Mouse (Mus musculus): ENCODE measurements around the gene Slc8b1. TPM values are rescaled to one million over a fixed set of nuclear protein-coding genes. Genes with fewer than 3 reads are reported as not detected.

Slc8b1 gene
- total RNA-seq, 1 experiment, result 20.5 TPM

DNA sequence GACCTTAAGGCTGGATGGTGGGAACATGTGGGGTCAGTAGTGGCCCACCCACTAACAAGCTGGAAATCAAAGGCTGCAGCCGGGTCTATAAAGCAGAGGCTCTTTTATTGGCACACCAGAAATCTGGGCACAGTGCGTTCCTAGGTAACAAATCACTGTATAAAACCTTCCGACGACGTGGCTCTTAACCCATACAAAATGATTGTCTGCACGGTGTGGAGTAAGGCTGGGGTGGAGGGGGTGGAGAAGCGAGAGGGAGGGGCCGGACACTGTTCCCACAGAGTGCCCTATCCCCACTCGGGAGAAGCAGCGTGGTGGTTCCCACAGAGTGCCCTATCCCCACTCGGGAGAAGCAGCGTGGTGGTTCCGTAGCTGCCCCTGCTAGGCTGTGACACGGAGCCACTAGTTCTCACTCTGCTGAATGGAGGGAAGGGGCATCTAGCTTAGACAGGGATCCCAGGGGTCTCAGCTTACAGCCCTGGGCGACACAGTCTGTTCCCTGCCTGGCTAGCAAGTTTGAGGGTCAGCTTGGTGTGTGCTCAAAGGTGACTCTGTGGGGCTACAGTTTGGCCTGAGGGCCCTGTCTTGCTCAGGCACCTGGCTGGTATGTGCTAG lies 23.2 kb downstream of the Slc8b1 start:
- Histone ChIP-seq H3K9ac (ENCODE audit: insufficient read depth, low read depth, low read length, poor library complexity, severe bottlenecking) (no peak overlapping the region), H3K4me3 (ENCODE audit: insufficient read depth in 1 of 2, low read depth in 1 of 2, low read length in 2 of 2, poor library complexity in 1 of 2, severe bottlenecking in 1 of 2) (no peak overlapping the region), H3K4me1 (ENCODE audit: control insufficient read depth in 2 of 2, insufficient read depth in 2 of 2, low read length in 2 of 2, poor library complexity in 1 of 2) (peaks cover 2 to 11% of the 10 kb centered on the region in 2 experiments; a peak in 3 of 4 replicates), H3K9me3 (ENCODE audit: control insufficient read depth, insufficient read depth, low read depth, low read length) (no peaks in the 10 kb centered on the region), H3K36me3 (ENCODE audit: control insufficient read depth, insufficient read depth, low read length, poor library complexity, severe bottlenecking) (peaks cover 11% of the 10 kb centered on the region), H3K27ac (ENCODE audit: insufficient read depth, low read depth, low read length, poor library complexity, severe bottlenecking) (no peak overlapping the region; the same call in 1 of the 2 replicates)
- DNase-seq (ENCODE audit: low read depth, low spot score), result no peak
- TF ChIP-seq ZC3H11A (IDR thresholded peaks at IDR 0.05; ENCODE audit: borderline replicate concordance, low read depth, low read length) (no peak), ZNF384 (IDR thresholded peaks at IDR 0.05; ENCODE audit: low read depth, low read length) (no peak), MAFK (IDR thresholded peaks at IDR 0.05; ENCODE audit: insufficient read depth, low read depth, low read length) (no peak), HCFC1 (IDR thresholded peaks at IDR 0.05; ENCODE audit: borderline replicate concordance, insufficient read depth, low read length) (no peak), CHD2 (IDR thresholded peaks at IDR 0.05; ENCODE audit: low read depth, low read length) (no peak)
- in situ Hi-C loops (cut with MboI; ENCODE audit: low sequenced_read_pairs in 2 of 2, unreplicated experiment in 2 of 2), result no loop called here

DNA sequence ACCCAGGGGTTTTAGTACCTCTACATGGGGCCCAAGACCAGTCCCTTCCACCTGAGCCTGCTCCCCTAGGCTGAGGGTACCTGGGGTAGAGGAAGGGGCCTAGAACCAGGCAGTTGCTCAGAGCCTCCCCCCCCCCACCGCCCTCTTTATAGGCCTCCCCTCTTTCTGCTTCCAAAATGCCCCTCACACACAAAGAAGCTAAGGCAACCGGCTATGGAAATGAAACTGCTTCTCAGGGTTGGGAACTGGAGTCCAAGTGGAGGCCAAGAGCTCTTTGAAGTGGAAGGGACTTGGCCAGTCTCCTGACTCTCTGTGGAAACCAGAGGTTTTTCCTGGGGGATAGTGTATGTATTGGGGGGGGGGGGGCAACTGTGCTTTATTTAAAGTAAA lies 23.7 kb downstream of the Slc8b1 start:
- H3K4me3 ChIP-seq (ENCODE audit: insufficient read depth in 1 of 2, low read depth in 1 of 2, low read length in 2 of 2, poor library complexity in 1 of 2, severe bottlenecking in 1 of 2), result no peak overlapping the region
- in situ Hi-C loops (cut with MboI; ENCODE audit: low sequenced_read_pairs in 2 of 2, unreplicated experiment in 2 of 2), result no loop called here
- H3K9me3 ChIP-seq (ENCODE audit: control insufficient read depth, insufficient read depth, low read depth, low read length), result no peaks in the 10 kb centered on the region

DNA sequence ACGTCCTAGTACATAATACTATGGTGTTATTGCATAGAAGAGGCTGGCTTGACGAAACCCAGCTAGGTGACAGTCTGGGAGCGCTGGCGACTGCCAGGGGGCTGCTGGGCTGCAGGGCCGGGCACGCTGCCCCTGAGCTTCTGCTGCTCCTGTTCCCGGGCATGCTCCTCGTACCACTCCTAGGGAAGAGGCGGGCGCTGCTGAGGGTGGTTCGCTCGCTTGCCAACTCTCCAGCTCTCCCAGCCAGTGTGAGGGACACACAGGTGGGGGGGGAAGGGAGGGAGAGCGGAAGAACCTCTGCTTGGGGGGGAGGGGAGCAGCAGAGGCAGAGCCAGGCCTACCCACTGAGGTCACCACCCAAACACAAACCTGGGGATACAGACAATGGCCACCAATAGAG lies 25.1 kb downstream of the Slc8b1 start:
- H3K9ac ChIP-seq (ENCODE audit: insufficient read depth, low read depth, low read length, poor library complexity, severe bottlenecking), result no peak overlapping the region
- H3K27ac ChIP-seq (ENCODE audit: insufficient read depth, low read depth, low read length, poor library complexity, severe bottlenecking), result no peak overlapping the region
- no peaks in the 10 kb centered on the region for H3K9me3 ChIP-seq (ENCODE audit: control insufficient read depth, insufficient read depth, low read depth, low read length)
- no peak for DNase-seq (ENCODE audit: low read depth, low spot score)
- no peak overlapping the region for H3K4me3 ChIP-seq (ENCODE audit: insufficient read depth in 1 of 2, low read depth in 1 of 2, low read length in 2 of 2, poor library complexity in 1 of 2, severe bottlenecking in 1 of 2)
- peaks cover 4% of the 10 kb centered on the region; the same call in 1 of the 2 replicates for H3K36me3 ChIP-seq (ENCODE audit: control insufficient read depth, insufficient read depth, low read length, poor library complexity, severe bottlenecking)
- in situ Hi-C loops (cut with MboI; ENCODE audit: low sequenced_read_pairs in 2 of 2, unreplicated experiment in 2 of 2), result no loop called here
- no peak for TF ChIP-seq CHD2 (IDR thresholded peaks at IDR 0.05; ENCODE audit: low read depth, low read length)
- no peak for TF ChIP-seq HCFC1 (IDR thresholded peaks at IDR 0.05; ENCODE audit: borderline replicate concordance, insufficient read depth, low read length)
- no peak for TF ChIP-seq ZNF384 (IDR thresholded peaks at IDR 0.05; ENCODE audit: low read depth, low read length)
- no peak for TF ChIP-seq MAFK (IDR thresholded peaks at IDR 0.05; ENCODE audit: insufficient read depth, low read depth, low read length)
- TF ChIP-seq ZC3H11A (IDR thresholded peaks at IDR 0.05; ENCODE audit: borderline replicate concordance, low read depth, low read length), result no peak
- H3K4me1 ChIP-seq (ENCODE audit: control insufficient read depth in 2 of 2, insufficient read depth in 2 of 2, low read length in 2 of 2, poor library complexity in 1 of 2), result peaks cover 2 to 8% of the 10 kb centered on the region in 2 experiments; a peak in 3 of 4 replicates

More for the DNA sequence above, 23.7 kb downstream of the Slc8b1 start:
- no peak for TF ChIP-seq MAFK (IDR thresholded peaks at IDR 0.05; ENCODE audit: insufficient read depth, low read depth, low read length)
- no peak for TF ChIP-seq ZNF384 (IDR thresholded peaks at IDR 0.05; ENCODE audit: low read depth, low read length)
- TF ChIP-seq ZC3H11A (IDR thresholded peaks at IDR 0.05; ENCODE audit: borderline replicate concordance, low read depth, low read length), result no peak
- TF ChIP-seq CHD2 (IDR thresholded peaks at IDR 0.05; ENCODE audit: low read depth, low read length), result no peak
- TF ChIP-seq HCFC1 (IDR thresholded peaks at IDR 0.05; ENCODE audit: borderline replicate concordance, insufficient read depth, low read length), result no peak
- no peak overlapping the region for H3K9ac ChIP-seq (ENCODE audit: insufficient read depth, low read depth, low read length, poor library complexity, severe bottlenecking)
- no peak for DNase-seq (ENCODE audit: low read depth, low spot score)
- peaks cover 7% of the 10 kb centered on the region for H3K36me3 ChIP-seq (ENCODE audit: control insufficient read depth, insufficient read depth, low read length, poor library complexity, severe bottlenecking)
- peaks cover 2 to 11% of the 10 kb centered on the region in 2 experiments; a peak in 3 of 4 replicates for H3K4me1 ChIP-seq (ENCODE audit: control insufficient read depth in 2 of 2, insufficient read depth in 2 of 2, low read length in 2 of 2, poor library complexity in 1 of 2)
- no peak overlapping the region for H3K27ac ChIP-seq (ENCODE audit: insufficient read depth, low read depth, low read length, poor library complexity, severe bottlenecking)

DNA sequence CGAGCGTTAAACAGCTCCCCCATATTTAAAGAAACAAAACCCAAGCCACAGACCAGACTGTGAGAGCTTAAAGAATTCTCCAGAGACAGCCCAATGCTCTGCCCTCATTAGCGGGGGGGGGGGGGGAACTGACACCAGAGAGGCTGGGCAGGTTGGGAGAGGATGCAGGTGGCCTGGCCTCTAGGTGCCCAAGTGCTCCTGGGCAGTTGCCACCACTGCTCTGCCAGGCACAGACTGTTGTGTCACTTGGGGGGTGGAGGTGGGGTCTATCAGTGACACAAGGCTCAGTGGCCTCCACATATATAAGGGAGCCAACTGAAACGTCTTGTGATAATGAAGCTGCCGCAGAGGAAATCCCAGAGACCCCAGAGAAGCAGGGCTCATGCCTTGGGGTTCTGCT lies 25.7 kb downstream of the Slc8b1 start:
- no peak for TF ChIP-seq CHD2 (IDR thresholded peaks at IDR 0.05; ENCODE audit: low read depth, low read length)
- TF ChIP-seq MAFK (IDR thresholded peaks at IDR 0.05; ENCODE audit: insufficient read depth, low read depth, low read length), result no peak
- no peak for TF ChIP-seq HCFC1 (IDR thresholded peaks at IDR 0.05; ENCODE audit: borderline replicate concordance, insufficient read depth, low read length)
- no peak for TF ChIP-seq ZC3H11A (IDR thresholded peaks at IDR 0.05; ENCODE audit: borderline replicate concordance, low read depth, low read length)
- TF ChIP-seq ZNF384 (IDR thresholded peaks at IDR 0.05; ENCODE audit: low read depth, low read length), result no peak

More for the DNA sequence above, 25.7 kb downstream of the Slc8b1 start:
- H3K27ac ChIP-seq (ENCODE audit: insufficient read depth, low read depth, low read length, poor library complexity, severe bottlenecking), result no peak overlapping the region
- DNase-seq (ENCODE audit: low read depth, low spot score), result no peak
- H3K4me1 ChIP-seq (ENCODE audit: control insufficient read depth in 2 of 2, insufficient read depth in 2 of 2, low read length in 2 of 2, poor library complexity in 1 of 2), result peaks cover 2 to 7% of the 10 kb centered on the region in 2 experiments; a peak in 3 of 4 replicates
- peaks cover 4% of the 10 kb centered on the region; the same call in 1 of the 2 replicates for H3K36me3 ChIP-seq (ENCODE audit: control insufficient read depth, insufficient read depth, low read length, poor library complexity, severe bottlenecking)
- H3K9me3 ChIP-seq (ENCODE audit: control insufficient read depth, insufficient read depth, low read depth, low read length), result no peaks in the 10 kb centered on the region
- no peak overlapping the region for H3K9ac ChIP-seq (ENCODE audit: insufficient read depth, low read depth, low read length, poor library complexity, severe bottlenecking)
- no peak overlapping the region for H3K4me3 ChIP-seq (ENCODE audit: insufficient read depth in 1 of 2, low read depth in 1 of 2, low read length in 2 of 2, poor library complexity in 1 of 2, severe bottlenecking in 1 of 2)
- in situ Hi-C loops (cut with MboI; ENCODE audit: low sequenced_read_pairs in 2 of 2, unreplicated experiment in 2 of 2), result no loop called here
